In genomic region chr10:96131112-96131511, GRCm38 (mm10) we compare ENCODE assay signal across 33 mouse cellular contexts. TPM values are rescaled to one million over a fixed set of nuclear protein-coding genes. Genes with fewer than 3 reads are reported as not detected.
"Had no signal": no experiment of that assay in that cellular context is flagged by ENCODE, and none has a peak within 500 bp of the region (broad histone marks: within the 10 kb centered on the region; RNA-seq: fewer than 3 reads in every experiment).

No protein-coding gene starts in this region.

- H3K27me3 ChIP-seq: limb, embryonic 12.5 days; limb, embryonic 15.5 days; liver, embryonic 13.5 days; midbrain, embryonic 13.5 days had no signal

- H3K4me1 ChIP-seq: liver, embryonic 13.5 days; midbrain, embryonic 13.5 days had no signal

- H3K36me3 ChIP-seq: limb, embryonic 12.5 days; limb, embryonic 15.5 days; liver, embryonic 13.5 days; midbrain, embryonic 13.5 days had no signal

- H3K4me3 ChIP-seq: layer of hippocampus, adult 2 months; limb, embryonic 12.5 days; limb, embryonic 15.5 days; liver, embryonic 13.5 days; midbrain, embryonic 13.5 days; myocyte had no signal

- H3K9me3 ChIP-seq: limb, embryonic 12.5 days; limb, embryonic 15.5 days; liver, embryonic 13.5 days; midbrain, embryonic 13.5 days had no signal

- H3K27ac ChIP-seq: layer of hippocampus, adult 2 months; limb, embryonic 12.5 days; limb, embryonic 15.5 days; liver, embryonic 13.5 days; midbrain, embryonic 13.5 days had no signal

- ATAC-seq: intestine, embryonic 16.5 days; midbrain, embryonic 13.5 days had no signal

- H3K4me2 ChIP-seq: limb, embryonic 12.5 days; limb, embryonic 15.5 days; liver, embryonic 13.5 days; midbrain, embryonic 13.5 days had no signal

- DNase-seq: kidney, adult 18-20 months; kidney, adult 9 months; kidney, postnatal 25 days; layer of hippocampus, adult 9-11 months; liver, embryonic 13.5 days; lung, adult 2 months; lung, postnatal 14 days; lung, postnatal 4 days; right cerebral cortex, postnatal 25 days; spleen, adult 18-20 months; thymus, adult 18-20 months; thymus, postnatal 36 days had no signal

- H3K9ac ChIP-seq: limb, embryonic 12.5 days; limb, embryonic 15.5 days; liver, embryonic 13.5 days; midbrain, embryonic 13.5 days had no signal

RNA-seq across cellular contexts. Expression of gene Gm5426, which starts 5.3 kb away (rescaled TPM):
- total RNA-seq: layer of hippocampus, adult 2 months; layer of hippocampus, postnatal 25 days; left cerebral cortex, adult 18-20 months; left cerebral cortex, postnatal 36 days; megakaryocyte progenitor cell, adult 5-6 weeks; monocyte, adult 5-6 weeks had no signal
- polyA plus RNA-seq: intestine, embryonic 16.5 days; kidney, embryonic 16.5 days; large intestine, adult 2 months; limb, embryonic 12.5 days; limb, embryonic 15.5 days; liver, embryonic 13.5 days; liver, embryonic 16.5 days; lung, adult 2 months; lung, embryonic 16.5 days; midbrain, embryonic 13.5 days; midbrain, embryonic 16.5 days; myocyte; neural tube, embryonic 11.5 days; neural tube, embryonic 14.5 days; stomach, embryonic 16.5 days; testis, adult 2 months; urinary bladder, adult 2 months had no signal
